Mouse (Mus musculus) embryonic facial prominence, embryonic 11.5 days (tissue): Measurements from ENCODE around the gene Rnf5. TPM values are rescaled to one million over a fixed set of nuclear protein-coding genes. Genes with fewer than 3 reads are reported as not detected.

Experiments
- ATAC-seq: fragments of 200-750 bp; cut with Nextera tagmentation; replicated peaks from 2 replicates; pipeline ENCODE4 v1.8.0; 2017; ENCODE audit warnings: low read depth; ENCODE audit not compliant: insufficient number of reproducible peaks, low FRiP score, low TSS enrichment
- DNase-seq: peaks from one replicate; pipeline ENCODE4 v3.0.0-alpha.2; 2015; ENCODE audit warnings: low spot score
- H3K27ac ChIP-seq: fragments of 300-500 bp; sonication (generic); replicated peaks from 2 replicates; pipeline ENCODE4 v1.5.1; 2014; ENCODE audit warnings: mild to moderate bottlenecking, low read depth, low read length, control low read depth
- H3K27me3 ChIP-seq: fragments of 300-500 bp; sonication (generic); 2 replicates; pipeline ENCODE4 v1.6.1; 2014; ENCODE audit warnings: mild to moderate bottlenecking, low read length, moderate library complexity, mixed read lengths; ENCODE audit not compliant: control insufficient read depth, insufficient read depth
- H3K36me3 ChIP-seq: fragments of 300-500 bp; sonication (generic); replicated peaks from 2 replicates; pipeline ENCODE4 v1.6.1; 2014; ENCODE audit warnings: low read depth, mild to moderate bottlenecking, low read length, moderate library complexity, mixed read lengths; ENCODE audit not compliant: control insufficient read depth, insufficient read depth
- H3K4me1 ChIP-seq: fragments of 300-500 bp; sonication (generic); 2 replicates; pipeline ENCODE4 v1.6.1; 2014; ENCODE audit warnings: low read length, mixed read lengths; ENCODE audit not compliant: control insufficient read depth, insufficient read depth
- H3K4me2 ChIP-seq: fragments of 300-500 bp; sonication (generic); 2 replicates; pipeline ENCODE4 v1.6.1; 2014; ENCODE audit warnings: low read depth, mild to moderate bottlenecking, control low read depth, low read length, moderate library complexity
- H3K4me3 ChIP-seq: fragments of 300-500 bp; sonication (generic); 2 replicates; pipeline ENCODE4 v1.5.1; 2014; ENCODE audit warnings: low read depth, low read length, control low read depth
- H3K9ac ChIP-seq: fragments of 300-500 bp; sonication (generic); replicated peaks from 2 replicates; pipeline ENCODE4 v1.6.1; 2014; ENCODE audit warnings: mild to moderate bottlenecking, control low read depth, low read length
- H3K9me3 ChIP-seq: fragments of 300-500 bp; sonication (generic); replicated peaks from 2 replicates; pipeline ENCODE4 v1.6.1; 2016; ENCODE audit warnings: mild to moderate bottlenecking, low read length, inconsistent platforms, mixed read lengths; ENCODE audit not compliant: control insufficient read depth
- WGBS: fragments of 180-500 bp; shearing (Covaris S2); extraction: QIAGEN DNeasy Blood & Tissue Kit; methylation state at CpG from one replicate; pipeline ENCODE4 v1.1.7; 2014; 5-methylcytosine and 5-hydroxymethylcytosine counted together
- polyA plus RNA-seq: library from polyadenylated mRNA; unstranded; fragments of >200 nt; fragmentation: Nextera tagmentation; extraction: Ambion mirVana; gene quantifications from 2 replicates; pipeline ENCODE4 v1.2.1, GENCODE M21; 2014

The Rnf5 gene
- polyA plus RNA-seq, 1 experiment from 2014 or later: 118 TPM

GRCm38 (mm10) chr17:34607997-34608396, 4.5 kb upstream of the Rnf5 start:
- no peak overlapping the region for H3K4me3 ChIP-seq
- H3K9me3 ChIP-seq: no peaks in the 10 kb centered on the region
- DNase-seq (no peak), ATAC-seq (no peak)
- H3K4me2 ChIP-seq: no peak overlapping the region
- H3K9ac ChIP-seq: no peak overlapping the region
- H3K27me3 ChIP-seq: no peaks in the 10 kb centered on the region
- H3K27ac ChIP-seq: no peak overlapping the region
- H3K4me1 ChIP-seq: peaks cover 4% of the 10 kb centered on the region
- 91% methylated on average over 7 of the region's 7 CpGs for WGBS
- peaks cover 9% of the 10 kb centered on the region for H3K36me3 ChIP-seq

DNA sequence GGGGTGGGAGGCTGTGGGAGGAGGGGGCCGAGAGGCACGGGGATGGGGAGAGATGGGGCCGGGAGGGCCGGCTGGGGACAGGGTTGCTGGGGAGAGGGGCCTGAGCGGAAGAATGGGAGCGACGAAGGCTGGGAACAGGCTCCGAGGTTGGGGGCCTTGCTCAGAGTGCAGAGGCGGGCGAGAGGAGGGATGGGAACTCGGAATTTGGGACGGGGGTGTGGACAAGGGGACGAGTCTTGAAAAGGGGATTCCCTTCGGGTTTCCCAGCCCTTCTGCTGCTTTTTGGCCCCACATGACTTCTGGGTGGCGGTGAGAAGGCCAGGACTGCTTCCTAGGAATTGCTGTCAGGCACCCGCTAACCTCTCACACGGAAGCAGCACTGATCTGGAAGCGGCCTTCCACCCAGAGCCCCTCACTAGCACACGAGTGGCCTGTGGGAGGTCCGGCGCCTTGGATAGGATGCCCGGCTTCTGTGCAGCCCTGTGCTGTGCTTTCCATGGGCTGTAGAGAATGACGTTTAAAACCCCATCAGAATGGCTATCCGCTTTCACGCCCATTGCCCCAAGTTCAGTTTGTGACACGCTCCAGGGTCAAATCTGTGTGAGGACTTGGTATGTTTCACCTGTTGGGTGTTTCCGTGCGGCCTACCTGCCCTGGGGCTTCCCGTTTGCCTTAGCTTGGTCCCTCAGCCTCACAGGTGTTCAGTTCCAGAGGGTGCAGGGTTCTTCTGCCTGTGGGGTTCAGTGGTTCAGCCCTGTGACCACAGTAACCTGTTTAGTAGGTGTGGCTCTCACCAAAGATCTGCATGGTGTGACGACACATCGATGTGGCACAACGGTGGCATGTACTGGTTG, 2.9 kb upstream of the Rnf5 start:
- no peak for ATAC-seq
- H3K36me3 ChIP-seq: no peaks in the 10 kb centered on the region
- peak overlapping the region; percentile 88 for H3K27ac ChIP-seq
- no peaks in the 10 kb centered on the region for H3K9me3 ChIP-seq
- peak overlapping the region; percentile 88 for H3K9ac ChIP-seq
- no peak for DNase-seq
- H3K4me3 ChIP-seq: peak overlapping the region; percentile 99
- H3K4me1 ChIP-seq: peaks cover 4% of the 10 kb centered on the region
- no peaks in the 10 kb centered on the region for H3K27me3 ChIP-seq
- 18% methylated on average over 31 of the region's 32 CpGs for WGBS
- H3K4me2 ChIP-seq: peak overlapping the region; percentile 90

DNA sequence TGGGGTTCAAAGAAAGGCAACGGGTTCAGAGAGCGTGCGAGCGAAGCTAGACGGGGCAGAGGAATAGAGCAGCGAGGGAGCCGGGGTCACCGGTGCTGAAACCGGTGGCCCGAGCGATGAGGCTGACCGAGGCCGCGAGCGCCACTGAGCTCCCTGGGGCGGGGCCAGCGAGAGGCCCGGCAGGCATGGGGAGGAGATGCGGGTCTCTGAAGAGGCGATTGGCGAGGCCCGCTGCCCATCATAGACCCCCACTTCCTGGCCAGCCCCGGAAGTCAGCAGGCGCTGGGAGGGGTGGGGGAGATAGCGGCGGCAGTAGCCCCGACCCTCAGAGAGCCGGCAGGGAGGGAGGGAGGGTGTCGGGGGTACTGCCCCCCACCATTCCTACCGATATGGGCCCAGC, 2.1 kb upstream of the Rnf5 start:
- H3K27ac ChIP-seq: peak overlapping the region; percentile 88
- ATAC-seq: peak; percentile 40
- peaks cover 4% of the 10 kb centered on the region for H3K4me1 ChIP-seq
- H3K9me3 ChIP-seq: no peaks in the 10 kb centered on the region
- H3K27me3 ChIP-seq: no peaks in the 10 kb centered on the region
- H3K9ac ChIP-seq: peak overlapping the region; percentile 88
- DNase-seq: peak; percentile 93
- H3K4me3 ChIP-seq: peak overlapping the region; percentile 99
- WGBS: 0% methylated on average over 29 of the region's 30 CpGs
- no peaks in the 10 kb centered on the region for H3K36me3 ChIP-seq
- peak overlapping the region; percentile 90 for H3K4me2 ChIP-seq

GRCm38 (mm10) chr17:34604511-34605237, 1.2 kb upstream of the Rnf5 start:
- Histone ChIP-seq H3K36me3 (no peaks in the 10 kb centered on the region), H3K4me2 (peak overlapping the region; percentile 90), H3K4me1 (peaks cover 4% of the 10 kb centered on the region), H3K9ac (peak overlapping the region; percentile 54), H3K9me3 (no peaks in the 10 kb centered on the region), H3K27me3 (no peaks in the 10 kb centered on the region), H3K27ac (peak overlapping the region; percentile 88), H3K4me3 (peak overlapping the region; percentile 99)
- 22% methylated on average over 24 of the region's 24 CpGs for WGBS
- DNase-seq (no peak), ATAC-seq (no peak)

GRCm38 (mm10) chr17:34604061-34604508, 595 bp upstream of the Rnf5 start, which contains the start of gene Agpat1:
TSS of gene Agpat1 (plus strand) at chr17:34604262.
- peak; percentile 100 for DNase-seq
- Histone ChIP-seq H3K27me3 (no peaks in the 10 kb centered on the region), H3K27ac (peak within 1 kb of the TSS; percentile 88), H3K9me3 (no peaks in the 10 kb centered on the region), H3K9ac (peak within 1 kb of the TSS; percentile 65), H3K4me2 (peak within 1 kb of the TSS; percentile 90), H3K4me3 (peak within 1 kb of the TSS; percentile 99), H3K4me1 (peaks cover 4% of the 10 kb centered on the region), H3K36me3 (no peaks in the 10 kb centered on the region)
- peak; percentile 90 for ATAC-seq
- under 1% methylated on average over 35 of the region's 35 CpGs for WGBS

DNA sequence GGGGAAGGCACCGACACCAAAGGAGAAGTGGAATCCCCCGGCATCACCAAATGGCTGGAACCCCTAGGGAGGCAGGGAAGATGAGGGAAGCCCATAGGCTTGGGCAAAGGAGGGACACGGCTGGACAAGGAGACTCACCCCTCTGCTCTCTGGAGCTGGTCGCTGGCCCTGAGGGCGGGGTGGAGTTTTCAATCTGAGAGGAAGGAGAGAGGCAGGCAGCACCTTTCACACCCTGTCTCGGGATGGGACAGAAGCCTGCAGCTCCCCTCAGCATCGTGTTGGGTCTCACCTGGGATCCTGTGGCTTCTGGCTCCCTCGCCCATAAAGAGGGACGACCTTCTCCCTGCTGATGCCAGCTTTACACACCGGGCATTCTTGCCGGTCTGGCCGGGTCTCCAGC, 1.7 kb downstream of the Rnf5 start:
- Histone ChIP-seq H3K36me3 (no peaks in the 10 kb centered on the region), H3K27me3 (no peaks in the 10 kb centered on the region), H3K9ac (no peak overlapping the region), H3K4me2 (no peak overlapping the region), H3K27ac (no peak overlapping the region), H3K4me1 (peaks cover 8% of the 10 kb centered on the region), H3K4me3 (no peak overlapping the region), H3K9me3 (no peaks in the 10 kb centered on the region)
- no peak for DNase-seq
- no peak for ATAC-seq
- 89% methylated on average over 12 of the region's 12 CpGs for WGBS

DNA sequence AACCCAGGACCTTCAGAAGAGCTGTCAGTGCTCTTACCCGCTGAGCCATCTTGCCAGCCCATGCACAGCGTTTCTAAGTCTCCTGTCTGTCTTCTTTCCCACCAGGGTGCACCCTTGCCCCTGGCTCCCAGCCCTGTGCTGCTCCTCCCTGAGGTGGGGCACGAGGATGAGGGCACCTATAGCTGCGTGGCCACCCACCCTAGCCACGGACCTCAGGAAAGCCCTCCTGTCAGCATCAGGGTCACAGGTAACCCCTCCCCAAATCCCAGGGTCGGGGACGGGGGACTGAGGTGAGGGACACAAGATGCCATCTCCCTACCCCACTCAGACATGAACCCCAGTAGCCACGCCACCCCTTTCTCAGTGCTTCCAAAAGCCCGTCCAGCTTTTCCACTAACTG, 3.6 kb downstream of the Rnf5 start:
- ATAC-seq (no peak), DNase-seq (no peak)
- H3K9ac ChIP-seq: no peak overlapping the region
- H3K4me1 ChIP-seq: 0 out of 2 replicates have a peak, but pooled peaks cover 5% of the 10 kb centered on the region
- H3K27me3 ChIP-seq: no peaks in the 10 kb centered on the region
- H3K9me3 ChIP-seq: no peaks in the 10 kb centered on the region
- H3K27ac ChIP-seq: no peak overlapping the region
- peaks cover 3% of the 10 kb centered on the region; the same call in 1 of the 2 replicates for H3K36me3 ChIP-seq
- WGBS: 78% methylated on average over 9 of the region's 9 CpGs
- no peak overlapping the region for H3K4me2 ChIP-seq
- no peak overlapping the region for H3K4me3 ChIP-seq
